Mouse (Mus musculus) liver, embryonic 14 days (tissue): ENCODE results near the gene Cdc6. TPM values are rescaled to one million over a fixed set of nuclear protein-coding genes. Genes with fewer than 3 reads are reported as not detected.

Experiments
- polyA plus RNA-seq: library from polyadenylated mRNA; depleted of rRNA; stranded (reverse); fragments of >200 nt; gene quantifications from 2 replicates; pipeline ENCODE4 v1.2.3, GENCODE M21; 2012; rRNA removed

Cdc6 gene
- polyA plus RNA-seq: 30.9 and 33.0 TPM in 2 replicates

GRCm38 (mm10) chr11:98907437-98908173, at the start of gene Cdc6:
Gene Cdc6, plus strand, starts transcription at chr11:98907801.

GRCm38 (mm10) chr11:98863028-98863750, 44.4 kb upstream of the Cdc6 start, which contains the start of gene Wipf2:
Gene Wipf2, plus strand, starts transcription at chr11:98863638.

GRCm38 (mm10) chr11:98927438-98928076, 20.0 kb downstream of the Cdc6 start, which contains the start of gene Rara:
Gene Rara, plus strand, starts transcription at chr11:98927818.

Other genes with a start within 250 kb of the Cdc6 start
- 0.01 TPM in 1 of 2 replicates, not detected in the other for gene Gsdma, start 243.4 kb upstream of the Cdc6 start, polyA plus RNA-seq
- gene Psmd3, start 225.2 kb upstream of the Cdc6 start, polyA plus RNA-seq: 72.1 and 78.6 TPM in 2 replicates
- not detected in 2 replicates for gene Csf3, start 206.5 kb upstream of the Cdc6 start, polyA plus RNA-seq
- gene Med24, start 178.4 kb upstream of the Cdc6 start, polyA plus RNA-seq: 23.2 and 24.6 TPM in 2 replicates
- 14.0 and 14.7 TPM in 2 replicates for gene Thra, start 167.2 kb upstream of the Cdc6 start, polyA plus RNA-seq
- gene Nr1d1, start 132.5 kb upstream of the Cdc6 start, polyA plus RNA-seq: 0.46 and 0.65 TPM in 2 replicates
- 16.7 and 18.8 TPM in 2 replicates for gene Msl1, start 112.3 kb upstream of the Cdc6 start, polyA plus RNA-seq
- 13.3 and 14.1 TPM in 2 replicates for gene Casc3, start 102.9 kb upstream of the Cdc6 start, polyA plus RNA-seq
- 0.53 and 0.55 TPM in 2 replicates for gene Rapgefl1, start 71.0 kb upstream of the Cdc6 start, polyA plus RNA-seq
- gene Wipf2, start 44.2 kb upstream of the Cdc6 start, polyA plus RNA-seq: 1.9 and 2.4 TPM in 2 replicates
- 1.6 and 2.1 TPM in 2 replicates for gene Rara, start 20.0 kb downstream of the Cdc6 start, polyA plus RNA-seq
- 0.07 TPM in 1 of 2 replicates, not detected in the other for gene Gjd3, start 75.2 kb downstream of the Cdc6 start, polyA plus RNA-seq
- gene Top2a, start 116.4 kb downstream of the Cdc6 start, polyA plus RNA-seq: 109 and 124 TPM in 2 replicates
- 66.2 and 73.8 TPM in 2 replicates for gene Igfbp4, start 133.4 kb downstream of the Cdc6 start, polyA plus RNA-seq
- 0.12 and 0.13 TPM in 2 replicates for gene Tns4, start 181.5 kb downstream of the Cdc6 start, polyA plus RNA-seq
- 0.08 and 0.09 TPM in 2 replicates for gene Ccr7, start 247.3 kb downstream of the Cdc6 start, polyA plus RNA-seq